Mouse (Mus musculus) spleen, postnatal 36 days (tissue): ENCODE measurements around the gene Pfn1.

ENCODE experiments used
- DNase-seq, 2 experiments: peaks; one replicate each; pipeline ENCODE4 v3.0.0; 2022; ENCODE audit warnings: low spot score in 2 of 2, mixed read lengths in 1 of 2

Gene Pfn1

DNA sequence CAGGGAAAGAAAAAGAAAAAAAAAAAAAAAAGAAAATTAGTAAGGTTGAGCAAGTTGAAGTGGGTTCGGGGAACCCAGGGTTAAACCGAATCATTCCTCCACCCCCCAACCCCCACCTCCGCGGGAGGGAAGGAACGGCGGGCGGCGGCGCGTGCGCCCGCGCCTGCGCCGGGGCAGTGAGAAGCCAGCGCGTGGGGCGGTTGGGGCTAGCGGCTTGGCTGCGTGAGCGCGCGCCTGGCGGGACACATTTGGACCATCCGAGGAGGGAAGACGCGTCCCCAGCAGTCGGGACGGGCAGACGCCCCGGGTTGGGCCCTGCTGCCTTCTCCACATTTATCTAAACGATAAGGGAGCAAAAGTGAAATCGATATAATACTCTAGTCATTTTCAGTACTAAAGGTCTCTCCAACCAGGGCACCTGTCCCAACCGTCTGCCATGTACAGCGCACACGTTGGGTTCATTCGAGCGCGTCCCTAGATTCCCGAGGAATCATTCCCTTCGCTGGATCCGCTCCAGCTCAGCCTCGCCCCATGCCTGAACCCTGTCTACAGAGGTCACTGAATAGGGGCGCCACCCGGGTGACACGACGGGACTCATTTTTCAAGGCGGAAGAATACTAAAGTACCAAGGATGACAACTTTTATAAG lies 603 bp upstream of the Pfn1 start:
- peak; percentile 78 to 81 for DNase-seq

GRCm38 (mm10) chr11:70653345-70654197 lies 873 bp downstream of the Pfn1 start:
- DNase-seq, result peak; percentile 80 to 81

- DNase-seq, result no peak
These were observed 1.5 kb downstream of the Pfn1 start for GRCm38 (mm10) chr11:70652884-70653344.

GRCm38 (mm10) chr11:70652029-70652883 lies 2.2 kb downstream of the Pfn1 start:
- peak in 1 of 2 experiments; percentile 49 for DNase-seq

DNA sequence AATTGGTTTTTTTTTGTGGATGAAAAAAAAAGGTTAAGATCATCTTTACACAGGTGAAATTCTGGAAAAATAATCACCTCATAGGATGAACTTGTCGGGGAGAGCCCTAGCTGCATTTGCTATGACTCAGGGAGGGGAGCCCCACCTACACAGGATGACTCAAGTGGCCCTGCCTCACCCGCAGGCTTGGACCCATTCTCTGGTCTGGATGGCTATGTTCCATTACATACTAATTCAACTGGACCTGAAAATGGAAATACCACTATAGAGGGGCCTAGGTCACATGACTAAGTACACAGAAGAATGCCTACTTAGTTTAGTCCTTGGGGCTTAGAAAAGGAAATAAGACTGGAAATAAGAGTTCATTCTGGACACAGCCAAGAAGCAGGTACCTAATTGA lies 3.1 kb downstream of the Pfn1 start:
- DNase-seq, result peak in 1 of 2 experiments; percentile 44

GRCm38 (mm10) chr11:70650322-70651175 lies 3.9 kb downstream of the Pfn1 start:
- peak; percentile 74 to 79 for DNase-seq

GRCm38 (mm10) chr11:70649185-70649734 lies 5.2 kb downstream of the Pfn1 start:
- DNase-seq, result no peak

- peak in 1 of 2 experiments; percentile 60 for DNase-seq
These were observed 5.9 kb downstream of the Pfn1 start for GRCm38 (mm10) chr11:70648512-70648911.

- peak in 1 of 2 experiments; percentile 62 for DNase-seq
These were observed 6.6 kb downstream of the Pfn1 start for GRCm38 (mm10) chr11:70647716-70648420.

DNA sequence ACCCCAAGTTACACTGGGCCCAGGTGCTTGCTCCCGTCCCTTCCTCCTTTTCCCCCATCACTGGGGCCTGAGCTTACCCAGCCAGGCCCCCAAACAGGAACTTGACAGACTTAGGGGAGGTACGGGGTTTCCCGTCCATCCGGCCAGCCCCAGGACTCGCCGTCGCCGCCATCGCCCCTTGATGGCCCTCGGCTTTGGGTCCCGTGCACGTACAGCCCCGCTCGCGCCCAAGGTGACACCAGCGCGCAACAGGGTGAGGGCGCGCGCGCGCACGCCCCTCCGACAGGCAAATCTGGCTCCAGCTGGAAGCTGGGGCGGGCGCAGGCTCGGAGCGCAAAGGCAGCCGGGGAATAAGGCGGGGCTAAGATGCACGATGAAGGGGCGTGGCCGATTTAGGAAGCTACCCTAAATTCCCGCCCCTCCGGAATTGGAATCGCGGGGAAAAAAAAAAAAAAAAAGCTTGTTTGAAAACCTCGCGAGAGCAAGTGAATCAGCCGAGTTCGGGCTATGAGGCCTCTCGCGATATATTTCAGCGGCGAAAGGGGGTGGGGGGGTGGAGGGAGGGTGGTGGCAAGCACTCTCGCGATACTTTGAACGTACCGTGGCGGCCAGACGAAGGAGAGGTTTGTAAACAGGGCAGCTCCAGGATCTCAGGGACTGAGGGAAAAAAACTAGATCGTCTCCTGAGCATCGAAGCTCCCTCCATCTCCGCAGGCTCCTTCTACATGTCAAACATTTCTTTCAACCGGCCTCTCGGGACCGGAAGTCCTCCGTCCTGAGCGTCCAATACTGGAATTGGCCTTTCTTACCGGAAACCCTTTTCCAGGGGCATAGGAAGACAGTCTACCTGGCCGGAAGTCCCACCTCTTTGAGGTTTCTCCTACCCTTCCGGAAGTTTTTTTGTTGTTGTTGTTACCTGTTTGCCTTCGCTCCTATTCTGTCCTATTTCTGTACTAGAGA lies 7.5 kb downstream of the Pfn1 start, which contains the start of the genes Rnf167 and Slc25a11:
TSS of gene Rnf167 (plus strand) at position 545 of the 960 bp plus-strand sequence.
TSS of gene Slc25a11 (minus strand) at position 789 of the 960 bp plus-strand sequence.
- peak; percentile 97 for DNase-seq

DNA sequence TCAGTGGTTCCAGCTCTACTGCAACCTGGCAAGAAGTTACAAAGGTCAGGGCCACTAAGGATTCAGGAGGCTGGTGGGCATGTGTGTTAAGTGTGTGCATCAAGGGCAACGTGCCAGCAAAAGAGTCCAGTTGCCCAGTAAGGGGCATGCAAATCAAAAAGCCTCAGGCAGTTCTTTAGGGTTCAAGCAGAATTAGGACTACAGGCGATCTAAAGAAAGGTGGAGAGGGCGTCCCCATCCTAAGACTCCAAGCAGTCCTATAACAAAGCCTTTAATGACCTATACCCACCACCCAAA lies 8.2 kb downstream of the Pfn1 start:
- no peak for DNase-seq

DNA sequence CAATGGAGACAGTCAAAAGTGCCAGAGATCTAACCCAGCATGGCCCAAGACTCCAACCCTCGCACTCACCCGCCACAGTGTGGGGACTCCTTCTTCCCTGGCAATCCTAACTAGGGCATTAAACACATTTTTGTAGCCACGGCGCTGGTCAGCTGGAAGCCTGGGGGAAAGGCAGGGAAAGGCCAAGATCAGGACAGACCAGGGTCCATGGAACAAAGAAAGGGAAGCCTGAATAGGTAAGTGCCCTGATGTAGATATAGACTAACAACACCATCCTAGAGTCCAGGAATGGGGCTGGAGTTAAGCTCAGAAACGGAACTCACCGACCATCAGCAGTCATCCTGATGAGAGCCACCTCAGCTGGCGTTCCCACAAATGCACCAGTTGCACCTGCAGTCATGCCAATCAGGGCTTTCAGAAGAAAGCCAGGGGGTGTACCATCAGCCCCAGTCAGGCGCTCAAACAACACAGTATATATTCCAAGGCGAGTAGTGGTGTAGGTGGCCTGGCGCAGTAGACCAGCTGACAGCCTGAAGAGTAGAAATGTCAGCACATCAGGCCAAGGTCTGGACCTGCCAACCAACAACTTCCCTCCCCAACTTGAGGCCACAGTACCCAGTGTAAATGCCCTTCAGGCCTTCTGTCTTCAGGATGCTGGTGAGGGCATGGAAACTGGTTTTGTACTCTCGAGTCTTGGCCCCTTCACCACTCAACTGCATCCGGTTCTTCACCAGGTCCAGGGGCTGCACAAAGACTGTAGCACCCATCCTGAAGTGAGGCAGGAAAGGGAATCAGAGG lies 8.8 kb downstream of the Pfn1 start:
- no peak for DNase-seq

- no peak for DNase-seq
These were observed 9.8 kb downstream of the Pfn1 start for GRCm38 (mm10) chr11:70644564-70645103.

DNA sequence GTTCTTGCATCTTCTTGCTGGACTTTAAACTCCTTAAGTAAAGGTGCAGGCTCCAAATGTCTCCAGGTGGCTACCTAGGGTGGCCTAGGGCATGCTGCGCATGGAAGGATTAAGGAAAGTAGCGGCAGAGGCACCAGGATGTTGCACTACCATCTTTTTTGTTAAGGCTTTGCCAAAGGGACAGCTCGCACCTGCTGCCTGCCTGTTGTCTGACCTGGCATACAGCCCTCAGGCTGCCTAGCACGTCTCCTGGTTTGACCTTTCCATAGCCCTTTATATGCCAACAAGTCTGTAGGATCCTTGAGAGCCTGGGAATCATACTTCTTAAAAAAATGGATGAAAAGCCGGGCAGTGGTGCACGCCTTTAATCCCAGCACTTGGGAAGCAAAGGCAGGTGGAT lies 11.4 kb downstream of the Pfn1 start:
- DNase-seq, result no peak

DNA sequence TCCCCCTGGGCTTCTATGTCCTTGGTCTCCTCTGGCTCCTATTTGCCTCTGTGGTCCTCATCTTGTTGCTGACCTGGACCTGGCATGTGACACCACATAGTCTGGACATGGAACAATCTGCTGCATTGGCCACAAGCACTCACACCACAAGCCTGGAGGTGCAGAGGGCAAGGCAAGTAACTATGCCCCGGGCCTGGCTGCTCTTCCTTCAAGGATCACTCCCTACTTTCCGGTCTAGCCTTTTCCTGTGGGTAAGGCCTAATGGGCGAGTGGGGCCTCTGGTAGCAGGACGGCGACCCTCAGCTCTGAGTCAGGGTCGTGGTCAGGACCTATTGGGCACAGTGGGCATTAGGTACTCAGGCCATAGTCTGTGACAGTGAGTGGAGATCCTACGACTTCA lies 13.2 kb downstream of the Pfn1 start:
- no peak for DNase-seq

GRCm38 (mm10) chr11:70639976-70640375 lies 14.5 kb downstream of the Pfn1 start:
- no peak for DNase-seq

GRCm38 (mm10) chr11:70638714-70639278 lies 15.6 kb downstream of the Pfn1 start, which contains the start of gene Gp1ba:
TSS of gene Gp1ba (plus strand) at chr11:70639122.
- no peak for DNase-seq
